Mouse (Mus musculus): ENCODE results near the gene Nfat5. TPM values are rescaled to one million over a fixed set of nuclear protein-coding genes. Genes with fewer than 3 reads are reported as not detected.

Nfat5 gene
- total RNA-seq, 2 experiments from 2014 or later, result 37.9 to 39.4 TPM

- DNase-seq (ENCODE audit: low spot score in 2 of 2), result no peak
Measured at GRCm38 (mm10) chr8:107292119-107292927, 947 bp upstream of the Nfat5 start.

- peak; percentile 43 to 52 for DNase-seq (ENCODE audit: low spot score in 2 of 2)
Measured at GRCm38 (mm10) chr8:107293641-107294628, 665 bp downstream of the Nfat5 start.

DNA sequence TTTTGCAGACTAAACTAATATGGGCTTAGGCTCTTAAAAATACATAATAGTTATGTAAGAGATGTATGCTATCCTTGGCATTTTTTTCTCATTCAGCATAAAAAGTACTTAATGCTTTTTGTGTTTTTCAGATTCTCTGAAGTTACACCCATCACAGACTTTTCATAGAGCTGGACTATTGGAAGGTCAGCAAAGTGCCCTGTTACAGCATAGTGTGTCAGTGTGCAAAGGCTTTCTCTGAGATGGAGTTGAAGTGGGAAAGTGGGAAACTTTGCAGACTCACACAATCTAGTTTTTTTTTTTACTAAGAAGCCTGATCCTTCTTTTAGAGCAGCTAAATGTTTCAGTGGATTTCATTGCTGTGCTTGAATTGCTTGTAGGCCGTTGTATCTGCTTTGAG, 2.2 kb downstream of the Nfat5 start:
- no peak for DNase-seq (ENCODE audit: low spot score in 2 of 2)

- DNase-seq (ENCODE audit: low spot score in 2 of 2), result no peak
Measured at GRCm38 (mm10) chr8:107311876-107312275, 18.6 kb downstream of the Nfat5 start.

- peak; percentile 75 to 80 for DNase-seq (ENCODE audit: low spot score in 2 of 2)
Measured at GRCm38 (mm10) chr8:107324142-107324541, 30.9 kb downstream of the Nfat5 start.

- no peak for DNase-seq (ENCODE audit: low spot score in 2 of 2)
Measured at GRCm38 (mm10) chr8:107329595-107329994, 36.3 kb downstream of the Nfat5 start.

DNA sequence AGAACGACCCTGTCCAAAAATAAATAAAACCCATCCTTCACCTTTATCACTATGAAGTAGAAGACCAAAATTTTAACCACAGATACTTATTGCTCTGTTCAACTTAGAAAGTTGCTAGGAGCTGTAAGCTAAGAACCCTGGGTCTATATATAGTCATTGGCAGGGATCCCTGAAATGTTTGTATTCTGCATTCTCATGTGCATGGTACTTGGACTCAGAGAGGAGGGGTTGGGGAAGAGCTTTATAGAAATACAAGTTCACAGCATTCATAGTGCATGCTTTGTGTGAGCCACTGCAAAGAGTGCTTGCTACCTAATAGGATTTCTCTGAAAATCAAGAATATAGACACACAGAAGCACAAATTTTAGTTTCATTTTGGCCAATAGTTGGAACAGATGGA, 43.2 kb downstream of the Nfat5 start:
- DNase-seq (ENCODE audit: low spot score in 2 of 2), result no peak

GRCm38 (mm10) chr8:107370311-107370710, 77.0 kb downstream of the Nfat5 start:
- no peak for DNase-seq (ENCODE audit: low spot score in 2 of 2)

GRCm38 (mm10) chr8:107377346-107377745, 84.1 kb downstream of the Nfat5 start:
- no peak for DNase-seq (ENCODE audit: low spot score in 2 of 2)

DNA sequence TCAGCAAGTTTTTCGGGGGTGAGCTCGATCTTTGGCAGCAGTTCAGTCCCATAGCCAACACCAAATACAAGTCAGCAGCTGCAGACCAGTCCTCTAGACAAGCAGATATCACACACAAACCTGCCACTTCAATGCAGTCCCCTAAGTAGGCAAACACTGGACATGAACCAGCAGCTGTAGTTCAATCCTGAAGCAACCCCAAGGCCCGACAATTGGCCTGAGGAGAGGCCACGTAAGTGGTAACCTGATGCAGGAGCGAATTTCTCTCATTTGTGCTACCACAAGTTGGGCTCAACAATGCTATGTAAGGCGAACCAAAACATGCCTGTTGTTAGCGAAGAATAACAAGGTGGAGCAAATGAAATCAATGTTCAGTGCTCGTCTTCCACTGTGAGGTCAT, 87.5 kb downstream of the Nfat5 start:
- no peak for DNase-seq (ENCODE audit: low spot score in 2 of 2)

DNA sequence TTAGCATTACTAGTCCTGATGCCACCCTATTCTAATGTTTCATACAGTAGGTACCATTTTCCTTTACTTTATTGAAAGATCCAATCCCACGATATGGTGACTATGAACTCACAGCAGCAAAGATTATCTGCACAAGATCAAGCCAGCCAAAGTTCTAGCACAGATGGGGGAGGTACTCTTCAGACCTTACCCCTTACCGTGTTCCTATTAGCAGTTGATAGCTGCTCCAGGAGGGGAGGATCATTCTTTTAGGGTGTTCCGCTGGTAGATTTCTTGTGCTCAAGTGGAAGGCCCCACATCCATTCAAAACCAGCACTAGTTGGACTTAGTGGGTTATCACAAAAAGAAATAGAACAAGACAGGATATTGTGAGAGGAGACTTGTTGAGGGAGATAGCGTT, 88.4 kb downstream of the Nfat5 start:
- DNase-seq (ENCODE audit: low spot score in 2 of 2), result no peak

- DNase-seq (ENCODE audit: low spot score in 2 of 2), result no peak
Measured at GRCm38 (mm10) chr8:107382898-107383297, 89.6 kb downstream of the Nfat5 start.

- DNase-seq (ENCODE audit: low spot score in 2 of 2), result no peak
Measured at GRCm38 (mm10) chr8:107384651-107385050, 91.4 kb downstream of the Nfat5 start.

GRCm38 (mm10) chr8:107385063-107385462, 91.8 kb downstream of the Nfat5 start:
- DNase-seq (ENCODE audit: low spot score in 2 of 2), result no peak

GRCm38 (mm10) chr8:107386171-107386570, 92.9 kb downstream of the Nfat5 start:
- no peak for DNase-seq (ENCODE audit: low spot score in 2 of 2)

GRCm38 (mm10) chr8:107386642-107387041, 93.4 kb downstream of the Nfat5 start:
- no peak for DNase-seq (ENCODE audit: low spot score in 2 of 2)

- DNase-seq (ENCODE audit: low spot score in 2 of 2), result peak; percentile 37 to 47
Measured at GRCm38 (mm10) chr8:107387861-107388260, 94.6 kb downstream of the Nfat5 start.

- DNase-seq (ENCODE audit: low spot score in 2 of 2), result peak; percentile 54 to 66
Measured at GRCm38 (mm10) chr8:107389557-107389956, 96.3 kb downstream of the Nfat5 start.

- no peak for DNase-seq (ENCODE audit: low spot score in 2 of 2)
Measured at GRCm38 (mm10) chr8:107390476-107391135, 97.3 kb downstream of the Nfat5 start.

- no peak for DNase-seq (ENCODE audit: low spot score in 2 of 2)
Measured at GRCm38 (mm10) chr8:107391136-107391516, 97.9 kb downstream of the Nfat5 start.

GRCm38 (mm10) chr8:107395397-107395796, 102.1 kb downstream of the Nfat5 start:
- no peak for DNase-seq (ENCODE audit: low spot score in 2 of 2)
